Mouse (Mus musculus) MEL (cell line): ENCODE results near the gene Ddx17. TPM values are rescaled to one million over a fixed set of nuclear protein-coding genes. Genes with fewer than 3 reads are reported as not detected.

Experiments
- DNase-seq: peaks from one replicate; pipeline ENCODE4 v3.0.0; 2011; ENCODE audit warnings: low read depth, low spot score
- H3K27ac ChIP-seq: 2 replicates; pipeline ENCODE4 v1.5.1; 2012; ENCODE audit warnings: low read depth, mild to moderate bottlenecking, control low read depth, low read length, moderate library complexity; ENCODE audit not compliant: control insufficient read depth
- H3K27me3 ChIP-seq, 2 experiments: fragments of 150-350 bp in 1 of 2; sonication (generic) in 1 of 2; 2 replicates each; pipeline ENCODE4 v1.6.1; 2012; ENCODE audit warnings: low read length in 2 of 2, mild to moderate bottlenecking in 2 of 2, improper control_type of control experiment in 1 of 2, moderate library complexity in 1 of 2; ENCODE audit not compliant: insufficient read depth in 2 of 2, control insufficient read depth in 1 of 2
- H3K36me3 ChIP-seq, 2 experiments: 2 replicates each; pipeline ENCODE4 v1.6.1; 2012 to 2014; ENCODE audit warnings: low read length in 2 of 2, improper control_type of control experiment in 1 of 2, inconsistent platforms in 1 of 2, mild to moderate bottlenecking in 1 of 2; ENCODE audit not compliant: insufficient read depth in 2 of 2, control insufficient read depth in 1 of 2
- H3K4me1 ChIP-seq, 2 experiments: fragments of 150-350 bp in 1 of 2; sonication (generic) in 1 of 2; 2 replicates each; pipeline ENCODE4 v1.6.1; 2012; ENCODE audit warnings: low read length in 2 of 2, improper control_type of control experiment in 1 of 2, mild to moderate bottlenecking in 1 of 2; ENCODE audit not compliant: insufficient read depth in 2 of 2, control insufficient read depth in 1 of 2
- H3K4me3 ChIP-seq, 2 experiments: fragments of 150-350 bp in 1 of 2; sonication (generic) in 1 of 2; 2 replicates each; pipeline ENCODE4 v1.5.1; 2012; ENCODE audit warnings: low read depth in 2 of 2, low read length in 2 of 2, mild to moderate bottlenecking in 2 of 2, moderate library complexity in 2 of 2, control low read depth in 1 of 2, improper control_type of control experiment in 1 of 2; ENCODE audit not compliant: control insufficient read depth in 1 of 2, insufficient read depth in 1 of 2
- H3K79me2 ChIP-seq: 2 replicates; pipeline ENCODE4 v1.6.1; 2012; ENCODE audit warnings: mild to moderate bottlenecking, low read length, moderate library complexity; ENCODE audit not compliant: control insufficient read depth, poor library complexity, insufficient read depth
- H3K9ac ChIP-seq: 2 replicates; pipeline ENCODE4 v1.6.1; 2012; ENCODE audit warnings: low read depth, mild to moderate bottlenecking, control low read depth, low read length, moderate library complexity; ENCODE audit not compliant: control insufficient read depth, poor library complexity, severe bottlenecking
- H3K9me3 ChIP-seq: fragments of 150-350 bp; sonication (generic); replicated peaks from 2 replicates; pipeline ENCODE4 v1.6.1; 2012; ENCODE audit warnings: mild to moderate bottlenecking, low read length, improper control_type of control experiment, moderate library complexity; ENCODE audit not compliant: insufficient read depth
- BHLHE40 ChIP-seq: IDR thresholded peaks from 2 replicates; pipeline ENCODE4 v1.6.1; 2012; ENCODE audit warnings: low read depth, mild to moderate bottlenecking, inconsistent platforms, low read length, improper control_type of control experiment, borderline replicate concordance
- CHD1 ChIP-seq: IDR thresholded peaks from 2 replicates; pipeline ENCODE4 v1.6.1; 2012; ENCODE audit warnings: low read depth, mild to moderate bottlenecking, inconsistent platforms, low read length, improper control_type of control experiment
- CTCF ChIP-seq, 3 experiments: IDR thresholded peaks in 2 of 3; conservative IDR thresholded peaks in 1 of 3; 2 replicates each; pipeline ENCODE4 v1.5.1; 2011 to 2012; ENCODE audit warnings: low read length in 3 of 3, low read depth in 2 of 3, mild to moderate bottlenecking in 2 of 3, improper control_type of control experiment in 1 of 3, inconsistent platforms in 1 of 3, mixed read lengths in 1 of 3, moderate library complexity in 1 of 3; ENCODE audit not compliant: control insufficient read depth in 1 of 3, insufficient read depth in 1 of 3, poor library complexity in 1 of 3, severe bottlenecking in 1 of 3
- E2F4 ChIP-seq: IDR thresholded peaks from 2 replicates; pipeline ENCODE4 v1.6.1; 2011; ENCODE audit warnings: low read depth, low read length, improper control_type of control experiment, borderline replicate concordance
- ELF1 ChIP-seq: IDR thresholded peaks from 2 replicates; pipeline ENCODE4 v1.6.1; 2014; ENCODE audit warnings: low read depth, mild to moderate bottlenecking, inconsistent platforms, low read length, improper control_type of control experiment, moderate library complexity
- ETS1 ChIP-seq: IDR thresholded peaks from 2 replicates; pipeline ENCODE4 v1.6.1; 2012; ENCODE audit warnings: low read depth, mild to moderate bottlenecking, inconsistent platforms, low read length, improper control_type of control experiment, moderate library complexity
- GABPA ChIP-seq: IDR thresholded peaks from 2 replicates; pipeline ENCODE4 v1.6.1; 2012; ENCODE audit warnings: low read depth, mild to moderate bottlenecking, inconsistent platforms, low read length, improper control_type of control experiment, moderate library complexity
- GATA1 ChIP-seq: IDR thresholded peaks from 2 replicates; pipeline ENCODE4 v1.6.1; 2011; ENCODE audit warnings: low read depth, low read length, improper control_type of control experiment
- HCFC1 ChIP-seq: IDR thresholded peaks from 2 replicates; pipeline ENCODE4 v1.6.1; 2012; ENCODE audit warnings: low read depth, mild to moderate bottlenecking, inconsistent platforms, low read length, improper control_type of control experiment, moderate library complexity
- JUND ChIP-seq: IDR thresholded peaks from 2 replicates; pipeline ENCODE4 v1.6.1; 2011; ENCODE audit warnings: low read depth, mild to moderate bottlenecking, improper control_type of control experiment, low read length
- KAT2A ChIP-seq: conservative IDR thresholded peaks from 2 replicates; pipeline ENCODE4 v1.6.1; 2012; ENCODE audit warnings: low read depth, low read length, improper control_type of control experiment, inconsistent platforms
- MAFK ChIP-seq: IDR thresholded peaks from 2 replicates; pipeline ENCODE4 v1.6.1; 2011; ENCODE audit warnings: low read depth, mild to moderate bottlenecking, low read length, improper control_type of control experiment, borderline replicate concordance
- MAX ChIP-seq: IDR thresholded peaks from 2 replicates; pipeline ENCODE4 v1.6.1; 2011; ENCODE audit warnings: low read length, improper control_type of control experiment
- MAZ ChIP-seq: IDR thresholded peaks from 2 replicates; pipeline ENCODE4 v1.6.1; 2012; ENCODE audit warnings: low read depth, mild to moderate bottlenecking, inconsistent platforms, low read length, improper control_type of control experiment
- MEF2A ChIP-seq: IDR thresholded peaks from 2 replicates; pipeline ENCODE4 v1.6.1; 2014; ENCODE audit warnings: low read depth, mild to moderate bottlenecking, inconsistent platforms, low read length, improper control_type of control experiment; ENCODE audit not compliant: poor library complexity, insufficient replicate concordance, severe bottlenecking; ENCODE audit errors: extremely low read depth
- MXI1 ChIP-seq: IDR thresholded peaks from 2 replicates; pipeline ENCODE4 v1.6.1; 2011; ENCODE audit warnings: mild to moderate bottlenecking, low read depth, low read length, improper control_type of control experiment
- MYB ChIP-seq: IDR thresholded peaks from 2 replicates; pipeline ENCODE4 v1.6.1; 2011; ENCODE audit warnings: mild to moderate bottlenecking, low read depth, low read length, improper control_type of control experiment
- NELFE ChIP-seq: IDR thresholded peaks from 2 replicates; pipeline ENCODE4 v1.6.1; 2011; ENCODE audit warnings: low read depth, low read length, improper control_type of control experiment
- NRF1 ChIP-seq: IDR thresholded peaks from 2 replicates; pipeline ENCODE4 v1.6.1; 2014; ENCODE audit warnings: low read depth, mild to moderate bottlenecking, inconsistent platforms, low read length, improper control_type of control experiment, moderate library complexity; ENCODE audit not compliant: poor library complexity, insufficient read depth, severe bottlenecking
- POLR2A ChIP-seq, 2 experiments: IDR thresholded peaks; 2 replicates each; pipeline ENCODE4 v1.6.1; 2011 to 2012; ENCODE audit warnings: low read length in 2 of 2, mild to moderate bottlenecking in 2 of 2, control low read depth in 1 of 2, improper control_type of control experiment in 1 of 2, low read depth in 1 of 2, moderate library complexity in 1 of 2; ENCODE audit not compliant: control insufficient read depth in 1 of 2, insufficient read depth in 1 of 2, poor library complexity in 1 of 2
- POLR2AphosphoS2 ChIP-seq: IDR thresholded peaks from 2 replicates; pipeline ENCODE4 v1.6.1; 2011; ENCODE audit warnings: low read length, improper control_type of control experiment
- POLR2AphosphoS5 ChIP-seq: IDR thresholded peaks from 2 replicates; pipeline ENCODE4 v1.6.1; 2012; ENCODE audit warnings: low read depth, borderline replicate concordance, mild to moderate bottlenecking, inconsistent platforms, low read length, moderate library complexity, mixed read lengths
- RAD21 ChIP-seq: IDR thresholded peaks from 2 replicates; pipeline ENCODE4 v1.6.1; 2011; ENCODE audit warnings: mild to moderate bottlenecking, low read depth, low read length, improper control_type of control experiment
- RCOR1 ChIP-seq: IDR thresholded peaks from 2 replicates; pipeline ENCODE4 v1.6.1; 2012; ENCODE audit warnings: low read depth, mild to moderate bottlenecking, inconsistent platforms, low read length, improper control_type of control experiment
- SIN3A ChIP-seq: IDR thresholded peaks from 2 replicates; pipeline ENCODE4 v1.6.1; 2012; ENCODE audit warnings: low read length, improper control_type of control experiment, inconsistent platforms
- SMC3 ChIP-seq: IDR thresholded peaks from 2 replicates; pipeline ENCODE4 v1.6.1; 2011; ENCODE audit warnings: low read depth, low read length, improper control_type of control experiment
- TAL1 ChIP-seq: IDR thresholded peaks from 2 replicates; pipeline ENCODE4 v1.6.1; 2012; ENCODE audit warnings: mild to moderate bottlenecking, inconsistent platforms, low read length, moderate library complexity, mixed read lengths
- TBP ChIP-seq: IDR thresholded peaks from 2 replicates; pipeline ENCODE4 v1.8.0; 2011; ENCODE audit warnings: low read depth, low read length, improper control_type of control experiment
- TCF12 ChIP-seq: IDR thresholded peaks from 2 replicates; pipeline ENCODE4 v1.6.1; 2014; ENCODE audit warnings: low read depth, mild to moderate bottlenecking, inconsistent platforms, low read length, improper control_type of control experiment, moderate library complexity
- USF1 ChIP-seq: IDR thresholded peaks from 2 replicates; pipeline ENCODE4 v1.6.1; 2014; ENCODE audit warnings: low read depth, mild to moderate bottlenecking, inconsistent platforms, low read length, improper control_type of control experiment, moderate library complexity
- USF2 ChIP-seq, 2 experiments: IDR thresholded peaks; 2 replicates each; pipeline ENCODE4 v1.6.1; 2011 to 2012; ENCODE audit warnings: improper control_type of control experiment in 2 of 2, low read length in 2 of 2, borderline replicate concordance in 1 of 2, inconsistent platforms in 1 of 2, low read depth in 1 of 2, mild to moderate bottlenecking in 1 of 2; ENCODE audit not compliant: insufficient read depth in 1 of 2
- ZC3H11A ChIP-seq: IDR thresholded peaks from 2 replicates; pipeline ENCODE4 v1.6.1; 2012; ENCODE audit warnings: low read depth, mild to moderate bottlenecking, inconsistent platforms, low read length, improper control_type of control experiment
- ZKSCAN1 ChIP-seq: IDR thresholded peaks from 2 replicates; pipeline ENCODE4 v1.6.1; 2012; ENCODE audit warnings: low read depth, mild to moderate bottlenecking, inconsistent platforms, low read length, improper control_type of control experiment, moderate library complexity
- ZMIZ1 ChIP-seq: IDR thresholded peaks from 2 replicates; pipeline ENCODE4 v1.6.1; 2012; ENCODE audit warnings: low read depth, mild to moderate bottlenecking, inconsistent platforms, low read length, improper control_type of control experiment, moderate library complexity
- ZNF384 ChIP-seq: IDR thresholded peaks from 2 replicates; pipeline ENCODE4 v1.6.1; 2012; ENCODE audit warnings: low read depth, mild to moderate bottlenecking, inconsistent platforms, low read length, improper control_type of control experiment
- polyA plus RNA-seq, 2 experiments: library from polyadenylated mRNA; stranded (reverse) in 1 of 2; unstranded in 1 of 2; fragments of >175 nt in 1 of 2; fragments of >200 nt in 1 of 2; gene quantifications; 2 replicates each; pipeline versions ENCODE4 v1.2.1 to v1.2.4; 2012; ENCODE audit warnings: low replicate concordance in 2 of 2, low read depth in 1 of 2; ENCODE audit not compliant: insufficient read length in 2 of 2, insufficient read depth in 1 of 2, missing spikeins in 1 of 2
- total RNA-seq: library from RNA; depleted of rRNA; stranded (reverse); fragments of 300-350 nt; gene quantifications from 2 replicates; pipeline ENCODE4 v1.2.3, GENCODE M21; 2012

Gene Ddx17
- total and polyA plus RNA-seq, 3 experiments, result 85.4 to 148 (median 115) TPM

DNA sequence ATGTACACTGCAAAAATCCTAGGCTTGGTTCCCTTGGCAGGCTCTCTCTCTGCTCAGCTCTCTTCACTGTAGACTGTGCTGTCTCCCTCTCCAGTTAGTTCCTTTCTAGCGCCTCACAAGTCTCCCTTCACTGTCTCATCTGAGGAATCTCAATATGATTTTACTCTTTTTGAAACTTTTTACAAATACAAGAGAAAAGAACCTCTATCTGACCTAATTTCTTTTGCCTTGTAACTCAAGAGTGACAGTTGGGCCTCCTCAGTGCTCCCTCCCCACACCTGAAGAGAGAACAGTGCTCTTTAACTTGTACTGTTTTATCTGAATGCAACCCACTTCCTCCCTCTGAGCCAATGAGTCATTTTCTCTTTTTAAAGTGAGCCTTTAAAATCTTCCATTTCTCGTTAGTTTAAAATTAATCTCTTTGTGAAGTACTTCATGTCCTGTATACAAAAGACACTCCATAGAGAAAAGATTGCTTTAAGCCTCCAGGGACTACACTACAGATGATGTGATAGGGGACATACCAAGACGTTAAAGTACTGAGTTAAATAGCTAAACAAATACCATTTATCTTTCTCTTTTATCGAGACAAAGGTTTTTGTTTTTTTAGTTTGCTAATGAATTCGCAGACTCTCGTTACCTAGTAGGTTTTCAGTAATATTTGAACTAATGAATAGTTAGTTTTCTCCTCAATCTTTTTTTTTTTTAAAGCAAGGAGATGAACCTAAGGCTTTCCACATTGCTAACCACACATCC lies 31.3 kb upstream of the Ddx17 start:
- peak overlapping the region; percentile 54 for H3K9ac ChIP-seq
- DNase-seq, result peak; percentile 82
- H3K4me3 ChIP-seq, result peak overlapping the region in 1 of 2 experiments; percentile 55; a peak in 2 of 4 replicates
- no peaks in the 10 kb centered on the region for H3K27me3 ChIP-seq
- H3K4me1 ChIP-seq, result peaks cover 15% of the 10 kb centered on the region in 2 experiments
- peak overlapping the region; percentile 80 for H3K27ac ChIP-seq
- H3K9me3 ChIP-seq, result no peaks in the 10 kb centered on the region
- no peaks in the 10 kb centered on the region for H3K79me2 ChIP-seq
- peaks cover 0 to 13% of the 10 kb centered on the region in 2 experiments; a peak in 2 of 4 replicates for H3K36me3 ChIP-seq
- TF ChIP-seq RCOR1 (no peak; the same call in 1 of the 2 replicates), ZC3H11A (no peak), CHD1 (peak; percentile 94), MEF2A (no peak), GABPA (no peak), TBP (peak; percentile 86), GATA1 (peak; percentile 68), TCF12 (peak; percentile 64; the same call in 1 of the 2 replicates), MAX (no peak), SIN3A (peak; percentile 82), ZNF384 (peak; percentile 67; the same call in 1 of the 2 replicates), BHLHE40 (no peak), JUND (peak; percentile 51; the same call in 1 of the 2 replicates), CTCF (IDR thresholded peaks at IDR 0.05 in 2 of 3, conservative IDR thresholded peaks at IDR 0.05 in 1 of 3; ENCODE audit: control insufficient read depth in 1 of 3, insufficient read depth in 1 of 3, low read depth in 2 of 3, low read length in 3 of 3, poor library complexity in 1 of 3, severe bottlenecking in 1 of 3) (no peak), ZMIZ1 (peak; percentile 74; the same call in 1 of the 2 replicates), ELF1 (peak; percentile 53; the same call in 1 of the 2 replicates), RAD21 (no peak), SMC3 (no peak), MAZ (0 out of 2 replicates have a peak, but pooled peaks have one; percentile 72), USF2 (IDR thresholded peaks at IDR 0.05; ENCODE audit: borderline replicate concordance in 1 of 2, insufficient read depth in 1 of 2, low read depth in 1 of 2, low read length in 2 of 2) (no peak), POLR2AphosphoS5 (no peak), ZKSCAN1 (no peak), KAT2A (no peak), NELFE (peak; percentile 76), POLR2A (IDR thresholded peaks at IDR 0.05; ENCODE audit: control insufficient read depth in 1 of 2, insufficient read depth in 1 of 2, low read depth in 1 of 2, low read length in 2 of 2, poor library complexity in 1 of 2) (peak in 1 of 2 experiments; percentile 43; a peak in 1 of 4 replicates), NRF1 (no peak), E2F4 (no peak), MXI1 (peak; percentile 65; the same call in 1 of the 2 replicates), TAL1 (no peak), MYB (peak; percentile 43; the same call in 1 of the 2 replicates), MAFK (no peak), ETS1 (peak; percentile 76), HCFC1 (peak; percentile 57), USF1 (no peak), POLR2AphosphoS2 (no peak)
